Mouse (Mus musculus) midbrain, embryonic 15.5 days (tissue): ENCODE measurements around the gene Cd163l1. TPM values are rescaled to one million over a fixed set of nuclear protein-coding genes. Genes with fewer than 3 reads are reported as not detected.

Experiments
- ATAC-seq: fragments of 200-750 bp; cut with Nextera tagmentation; replicated peaks from 2 replicates; pipeline ENCODE4 v1.8.0; 2017; ENCODE audit warnings: moderate TSS enrichment
- H3K27ac ChIP-seq: fragments of 300-500 bp; sonication (generic); 2 replicates; pipeline ENCODE4 v1.5.1; 2015; ENCODE audit warnings: mild to moderate bottlenecking, inconsistent platforms
- H3K27me3 ChIP-seq: fragments of 300-500 bp; sonication (generic); replicated peaks from 2 replicates; pipeline ENCODE4 v1.6.1; 2015; ENCODE audit warnings: inconsistent platforms
- H3K36me3 ChIP-seq: fragments of 300-500 bp; sonication (generic); replicated peaks from 2 replicates; pipeline ENCODE4 v1.6.1; 2015; ENCODE audit warnings: inconsistent platforms
- H3K4me1 ChIP-seq: fragments of 300-500 bp; sonication (generic); 2 replicates; pipeline ENCODE4 v1.6.1; 2015; ENCODE audit warnings: inconsistent platforms
- H3K4me2 ChIP-seq: fragments of 300-500 bp; sonication (generic); 2 replicates; pipeline ENCODE4 v1.6.1; 2015; ENCODE audit warnings: inconsistent platforms, mild to moderate bottlenecking, moderate library complexity
- H3K4me3 ChIP-seq: fragments of 300-500 bp; sonication (generic); 2 replicates; pipeline ENCODE4 v1.5.1; 2015; ENCODE audit warnings: mild to moderate bottlenecking, inconsistent platforms
- H3K9ac ChIP-seq: fragments of 300-500 bp; sonication (generic); 2 replicates; pipeline ENCODE4 v1.6.1; 2015; ENCODE audit warnings: mild to moderate bottlenecking, inconsistent platforms
- H3K9me3 ChIP-seq: fragments of 300-500 bp; sonication (generic); 2 replicates; pipeline ENCODE4 v1.6.1; 2016; ENCODE audit warnings: inconsistent platforms
- WGBS: fragments of 180-500 bp; shearing (Covaris S2); methylation state at CpG from one replicate; pipeline ENCODE4 v1.1.7; 2015; ENCODE audit warnings: mixed read lengths; 5-methylcytosine and 5-hydroxymethylcytosine counted together
- polyA plus RNA-seq: library from polyadenylated mRNA; unstranded; fragments of >200 nt; fragmentation: Nextera tagmentation; extraction: Ambion mirVana; gene quantifications from 2 replicates; pipeline ENCODE4 v1.2.1, GENCODE M21; 2015

Gene Cd163l1
- polyA plus RNA-seq, 1 experiment from 2014 or later = not detected

- WGBS = 94% methylated on average over 2 of the region's 2 CpGs
- H3K27ac ChIP-seq = no peak overlapping the region
- H3K4me3 ChIP-seq = no peak overlapping the region
- no peak overlapping the region for H3K4me2 ChIP-seq
- H3K27me3 ChIP-seq = no peaks in the 10 kb centered on the region
- H3K4me1 ChIP-seq = no peaks in the 10 kb centered on the region
- H3K36me3 ChIP-seq = no peaks in the 10 kb centered on the region
- H3K9ac ChIP-seq = no peak overlapping the region
- no peaks in the 10 kb centered on the region for H3K9me3 ChIP-seq
- ATAC-seq = no peak
Measured at GRCm38 (mm10) chr7:140192851-140193250, 25.2 kb upstream of the Cd163l1 start.

- Histone ChIP-seq H3K9ac (no peak overlapping the region), H3K27me3 (no peaks in the 10 kb centered on the region), H3K4me2 (no peak overlapping the region), H3K36me3 (no peaks in the 10 kb centered on the region), H3K4me1 (no peaks in the 10 kb centered on the region), H3K27ac (no peak overlapping the region), H3K9me3 (no peaks in the 10 kb centered on the region), H3K4me3 (no peak overlapping the region)
- 90% methylated on average over 4 of the region's 4 CpGs for WGBS
- ATAC-seq = no peak
Measured at GRCm38 (mm10) chr7:140194031-140194430, 24.0 kb upstream of the Cd163l1 start.

- Histone ChIP-seq H3K36me3 (no peaks in the 10 kb centered on the region), H3K9ac (no peak overlapping the region), H3K9me3 (no peaks in the 10 kb centered on the region), H3K27me3 (no peaks in the 10 kb centered on the region), H3K4me3 (no peak overlapping the region), H3K27ac (no peak overlapping the region), H3K4me2 (no peak overlapping the region), H3K4me1 (no peaks in the 10 kb centered on the region)
- WGBS = 85% methylated on average over 8 of the region's 8 CpGs
- ATAC-seq = no peak
Measured at GRCm38 (mm10) chr7:140196002-140196401, 22.1 kb upstream of the Cd163l1 start.

- ATAC-seq = no peak
- H3K4me2 ChIP-seq = no peak overlapping the region
- H3K4me3 ChIP-seq = no peak overlapping the region
- no peak overlapping the region for H3K9ac ChIP-seq
- no peaks in the 10 kb centered on the region for H3K36me3 ChIP-seq
- H3K9me3 ChIP-seq = no peaks in the 10 kb centered on the region
- no peaks in the 10 kb centered on the region for H3K4me1 ChIP-seq
- no peaks in the 10 kb centered on the region for H3K27me3 ChIP-seq
- 90% methylated on average over 4 of the region's 4 CpGs for WGBS
- no peak overlapping the region for H3K27ac ChIP-seq
Measured at GRCm38 (mm10) chr7:140201090-140201489, 17.0 kb upstream of the Cd163l1 start.

GRCm38 (mm10) chr7:140205864-140206263 is 12.2 kb upstream of the Cd163l1 start, which contains the start of gene Olfr524:
Gene Olfr524 (minus strand): TSS chr7:140205964.
- H3K36me3 ChIP-seq = no peaks in the 10 kb centered on the region
- no peak within 1 kb of the TSS for H3K4me2 ChIP-seq
- no peak within 1 kb of the TSS for H3K27ac ChIP-seq
- H3K9me3 ChIP-seq = no peaks in the 10 kb centered on the region
- H3K4me3 ChIP-seq = no peak within 1 kb of the TSS
- ATAC-seq = no peak
- no peak within 1 kb of the TSS for H3K9ac ChIP-seq
- H3K27me3 ChIP-seq = no peaks in the 10 kb centered on the region
- no peaks in the 10 kb centered on the region for H3K4me1 ChIP-seq

- Histone ChIP-seq H3K4me1 (no peaks in the 10 kb centered on the region), H3K4me3 (no peak overlapping the region), H3K27ac (no peak overlapping the region), H3K4me2 (no peak overlapping the region), H3K36me3 (no peaks in the 10 kb centered on the region), H3K9me3 (no peaks in the 10 kb centered on the region), H3K9ac (no peak overlapping the region), H3K27me3 (no peaks in the 10 kb centered on the region)
- no peak for ATAC-seq
- WGBS = 90% methylated on average over 3 of the region's 3 CpGs
Measured at GRCm38 (mm10) chr7:140206904-140207303, 11.2 kb upstream of the Cd163l1 start.

- Histone ChIP-seq H3K27me3 (no peaks in the 10 kb centered on the region), H3K27ac (no peak overlapping the region), H3K4me1 (no peaks in the 10 kb centered on the region), H3K4me2 (no peak overlapping the region), H3K4me3 (no peak overlapping the region), H3K9me3 (no peaks in the 10 kb centered on the region), H3K9ac (no peak overlapping the region), H3K36me3 (no peaks in the 10 kb centered on the region)
- ATAC-seq = no peak
- WGBS = 81% methylated on average over 8 of the region's 8 CpGs
Measured at GRCm38 (mm10) chr7:140208153-140208552, 9.9 kb upstream of the Cd163l1 start.

- Histone ChIP-seq H3K9me3 (no peaks in the 10 kb centered on the region), H3K4me2 (no peak overlapping the region), H3K27ac (no peak overlapping the region), H3K4me1 (no peaks in the 10 kb centered on the region), H3K36me3 (no peaks in the 10 kb centered on the region), H3K27me3 (no peaks in the 10 kb centered on the region), H3K4me3 (no peak overlapping the region), H3K9ac (no peak overlapping the region)
- no peak for ATAC-seq
- WGBS = 91% methylated on average over 3 of the region's 3 CpGs
Measured at GRCm38 (mm10) chr7:140208677-140209076, 9.4 kb upstream of the Cd163l1 start.

GRCm38 (mm10) chr7:140213841-140214240 is 4.2 kb upstream of the Cd163l1 start:
- no peak for ATAC-seq
- no peaks in the 10 kb centered on the region for H3K4me1 ChIP-seq
- H3K27me3 ChIP-seq = no peaks in the 10 kb centered on the region
- H3K9ac ChIP-seq = no peak overlapping the region
- H3K27ac ChIP-seq = no peak overlapping the region
- no peaks in the 10 kb centered on the region for H3K9me3 ChIP-seq
- H3K36me3 ChIP-seq = no peaks in the 10 kb centered on the region
- WGBS = 90% methylated on average over 5 of the region's 5 CpGs
- H3K4me2 ChIP-seq = no peak overlapping the region
- no peak overlapping the region for H3K4me3 ChIP-seq

GRCm38 (mm10) chr7:140219268-140219667 is 1.2 kb downstream of the Cd163l1 start:
- Histone ChIP-seq H3K27me3 (no peaks in the 10 kb centered on the region), H3K4me1 (no peaks in the 10 kb centered on the region), H3K36me3 (no peaks in the 10 kb centered on the region), H3K4me2 (no peak overlapping the region), H3K9me3 (no peaks in the 10 kb centered on the region), H3K4me3 (no peak overlapping the region), H3K27ac (no peak overlapping the region), H3K9ac (no peak overlapping the region)
- 16% methylated on average over 1 of the region's 1 CpGs for WGBS
- ATAC-seq = no peak

- WGBS = 89% methylated on average over 4 of the region's 4 CpGs
- no peak overlapping the region for H3K9ac ChIP-seq
- H3K9me3 ChIP-seq = no peaks in the 10 kb centered on the region
- H3K27ac ChIP-seq = no peak overlapping the region
- no peaks in the 10 kb centered on the region for H3K27me3 ChIP-seq
- no peaks in the 10 kb centered on the region for H3K4me1 ChIP-seq
- no peak overlapping the region for H3K4me2 ChIP-seq
- no peak for ATAC-seq
- no peaks in the 10 kb centered on the region for H3K36me3 ChIP-seq
- H3K4me3 ChIP-seq = no peak overlapping the region
Measured at GRCm38 (mm10) chr7:140220375-140220774, 2.3 kb downstream of the Cd163l1 start.

- 87% methylated on average over 13 of the region's 13 CpGs for WGBS
- Histone ChIP-seq H3K9ac (no peak overlapping the region), H3K36me3 (no peaks in the 10 kb centered on the region), H3K9me3 (no peaks in the 10 kb centered on the region), H3K4me1 (no peaks in the 10 kb centered on the region), H3K27ac (no peak overlapping the region), H3K4me3 (no peak overlapping the region), H3K4me2 (no peak overlapping the region), H3K27me3 (no peaks in the 10 kb centered on the region)
- ATAC-seq = no peak
Measured at GRCm38 (mm10) chr7:140224209-140224608, 6.1 kb downstream of the Cd163l1 start.

- Histone ChIP-seq H3K36me3 (no peaks in the 10 kb centered on the region), H3K4me1 (no peaks in the 10 kb centered on the region), H3K4me2 (no peak overlapping the region), H3K4me3 (no peak overlapping the region), H3K9me3 (no peaks in the 10 kb centered on the region), H3K27ac (no peak overlapping the region), H3K27me3 (no peaks in the 10 kb centered on the region), H3K9ac (no peak overlapping the region)
- WGBS = 79% methylated on average over 13 of the region's 13 CpGs
- no peak for ATAC-seq
Measured at GRCm38 (mm10) chr7:140228476-140228875, 10.4 kb downstream of the Cd163l1 start.

GRCm38 (mm10) chr7:140231026-140231425 is 13.0 kb downstream of the Cd163l1 start:
- 52% methylated on average over 2 of the region's 2 CpGs for WGBS
- no peak overlapping the region for H3K9ac ChIP-seq
- H3K27me3 ChIP-seq = no peaks in the 10 kb centered on the region
- H3K36me3 ChIP-seq = no peaks in the 10 kb centered on the region
- ATAC-seq = no peak
- no peak overlapping the region for H3K27ac ChIP-seq
- H3K9me3 ChIP-seq = no peaks in the 10 kb centered on the region
- no peak overlapping the region for H3K4me3 ChIP-seq
- H3K4me2 ChIP-seq = no peak overlapping the region
- H3K4me1 ChIP-seq = no peaks in the 10 kb centered on the region
